8 mouse cellular contexts compared by ENCODE assay signal in the genomic region with DNA sequence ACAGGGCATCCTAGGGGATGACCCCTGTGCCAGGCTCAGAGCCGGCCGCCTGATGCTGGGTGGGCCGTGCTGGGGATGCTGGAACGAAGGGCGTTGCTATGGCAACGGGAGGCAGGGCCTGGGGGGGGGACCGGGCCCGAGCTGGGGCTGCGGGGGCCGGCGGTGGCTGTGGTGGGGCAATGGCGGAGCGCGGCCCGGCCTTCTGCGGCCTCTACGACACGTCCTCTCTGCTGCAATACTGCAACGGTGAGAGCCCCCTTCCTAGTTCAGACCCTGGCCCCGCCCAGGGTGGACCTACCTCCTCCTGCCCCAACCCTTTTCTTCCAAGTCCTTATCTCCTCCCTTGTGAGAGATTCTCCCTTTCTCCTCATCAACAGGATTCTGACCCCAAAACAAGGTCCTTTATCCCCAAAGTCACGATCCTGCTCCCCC. TPM values are rescaled to one million over a fixed set of nuclear protein-coding genes. Genes with fewer than 3 reads are reported as not detected.
A peak's percentile ranks its signal among the peaks of the same experiment; 100 is the strongest.
DNase-seq lines count a peak whose midpoint lies in the region; ATAC-seq and TF ChIP-seq lines count a peak whose summit lies in the region.

No protein-coding gene starts in this region.

- no peak for TF ChIP-seq EP300 in stomach, postnatal 0 days (optimal IDR thresholded peaks at IDR 0.05)

- H3K36me3 ChIP-seq in heart, embryonic 10.5 days: no peaks in the 10 kb centered on the region
- H3K36me3 ChIP-seq in stomach, embryonic 14.5 days (ENCODE audit: control insufficient read depth, insufficient read depth, low read length): no peaks in the 10 kb centered on the region
- H3K36me3 ChIP-seq in stomach, postnatal 0 days (ENCODE audit: control insufficient read depth, insufficient read depth, low read length): no peaks in the 10 kb centered on the region
- H3K36me3 ChIP-seq in limb, embryonic 10.5 days: no peaks in the 10 kb centered on the region

- no peak overlapping the region for H3K9ac ChIP-seq in stomach, embryonic 14.5 days (replicated peaks; ENCODE audit: low read depth, low read length)
- no peak overlapping the region for H3K9ac ChIP-seq in stomach, postnatal 0 days (ENCODE audit: low read length)

- peak overlapping the region; percentile 50 for H3K4me3 ChIP-seq in heart, embryonic 10.5 days
- H3K4me3 ChIP-seq in stomach, embryonic 14.5 days (ENCODE audit: low read depth, low read length): peak overlapping the region; percentile 16
- no peak overlapping the region for H3K4me3 ChIP-seq in stomach, postnatal 0 days (ENCODE audit: low read depth, low read length)
- H3K4me3 ChIP-seq in limb, embryonic 10.5 days: peak overlapping the region; percentile 47
- peak overlapping the region; percentile 84 for H3K4me3 ChIP-seq in olfactory bulb, adult 2 months (ENCODE audit: insufficient read depth, low read depth, low read length)

- 5% methylated on average over 21 of the region's 21 CpGs for WGBS in heart, embryonic 10.5 days
- WGBS in stomach, embryonic 14.5 days: 6% methylated on average over 19 of the region's 21 CpGs
- WGBS in stomach, postnatal 0 days: 11% methylated on average over 18 of the region's 21 CpGs
- 4% methylated on average over 21 of the region's 21 CpGs for WGBS in limb, embryonic 10.5 days
- WGBS in olfactory bulb, adult 2 months: 5% methylated on average over 21 of the region's 21 CpGs

- ATAC-seq in stomach, embryonic 14.5 days (ENCODE audit: insufficient number of reproducible peaks, insufficient read depth, low FRiP score, low read depth): no peak
- ATAC-seq in stomach, postnatal 0 days (ENCODE audit: low FRiP score, low TSS enrichment): no peak

- no peaks in the 10 kb centered on the region for H3K9me3 ChIP-seq in heart, embryonic 10.5 days
- 0 out of 2 replicates have a peak, but pooled peaks cover 4% of the 10 kb centered on the region for H3K9me3 ChIP-seq in stomach, embryonic 14.5 days (ENCODE audit: control insufficient read depth, low read depth, low read length)
- no peaks in the 10 kb centered on the region for H3K9me3 ChIP-seq in stomach, postnatal 0 days (ENCODE audit: control insufficient read depth, low read length)
- no peaks in the 10 kb centered on the region for H3K9me3 ChIP-seq in limb, embryonic 10.5 days (replicated peaks)

- H3K27me3 ChIP-seq in heart, embryonic 10.5 days (ENCODE audit: insufficient read depth, poor library complexity, severe bottlenecking): peaks cover 59% of the 10 kb centered on the region
- H3K27me3 ChIP-seq in stomach, embryonic 14.5 days (ENCODE audit: control insufficient read depth, insufficient read depth, low read length): peaks cover 37% of the 10 kb centered on the region
- peaks cover 20% of the 10 kb centered on the region for H3K27me3 ChIP-seq in stomach, postnatal 0 days (ENCODE audit: control insufficient read depth, insufficient read depth, low read length)
- peaks cover 66% of the 10 kb centered on the region for H3K27me3 ChIP-seq in limb, embryonic 10.5 days (ENCODE audit: low read depth, poor library complexity, severe bottlenecking)

- H3K4me2 ChIP-seq in stomach, embryonic 14.5 days (replicated peaks; ENCODE audit: low read depth, low read length): peak overlapping the region; percentile 23
- H3K4me2 ChIP-seq in stomach, postnatal 0 days (replicated peaks; ENCODE audit: low read depth): no peak overlapping the region

- TF ChIP-seq CTCF in stomach, postnatal 0 days (IDR thresholded peaks at IDR 0.05; ENCODE audit: low read depth): no peak
- no peak for TF ChIP-seq CTCF in olfactory bulb, adult 2 months (IDR thresholded peaks at IDR 0.05; ENCODE audit: insufficient read depth, low read depth, low read length)

- DNase-seq in heart, embryonic 10.5 days (ENCODE audit: low spot score): no peak
- DNase-seq in heart, adult 18-20 months: no peak
- no peak for DNase-seq in stomach, postnatal 0 days (ENCODE audit: low spot score)
- DNase-seq in limb, embryonic 10.5 days (ENCODE audit: low spot score): no peak
- no peak for DNase-seq in gastrocnemius, postnatal 10 days
- DNase-seq in gastrocnemius, postnatal 14 days: no peak

- 0 out of 2 replicates have a peak overlapping the region, but pooled peaks have one; percentile 10 for H3K27ac ChIP-seq in heart, embryonic 10.5 days
- no peak overlapping the region for H3K27ac ChIP-seq in stomach, embryonic 14.5 days (ENCODE audit: low read length)
- H3K27ac ChIP-seq in stomach, postnatal 0 days (replicated peaks): no peak overlapping the region
- no peak overlapping the region for H3K27ac ChIP-seq in limb, embryonic 10.5 days
- H3K27ac ChIP-seq in olfactory bulb, adult 2 months (ENCODE audit: insufficient read depth, low read depth, low read length): peak overlapping the region; percentile 97

- intact Hi-C loops in gastrocnemius, postnatal 14 days (cut with DNase I; ENCODE audit: low total_unique reads): loop anchor here (5.0 kb wide), 1 partner anchor 36 kb away; a partner anchor contains a TSS

- no peak; the same call in none of the 2 replicates for TF ChIP-seq POLR2A in olfactory bulb, adult 2 months (IDR thresholded peaks at IDR 0.05; ENCODE audit: insufficient read depth, low read depth, low read length)

- peaks cover 61% of the 10 kb centered on the region for H3K4me1 ChIP-seq in heart, embryonic 10.5 days
- peaks cover 14% of the 10 kb centered on the region; the same call in 1 of the 2 replicates for H3K4me1 ChIP-seq in stomach, embryonic 14.5 days (ENCODE audit: control insufficient read depth, insufficient read depth, low read length)
- no peaks in the 10 kb centered on the region for H3K4me1 ChIP-seq in stomach, postnatal 0 days (replicated peaks; ENCODE audit: control insufficient read depth, insufficient read depth)
- peaks cover 43% of the 10 kb centered on the region for H3K4me1 ChIP-seq in limb, embryonic 10.5 days
- peaks cover 26% of the 10 kb centered on the region for H3K4me1 ChIP-seq in olfactory bulb, adult 2 months (ENCODE audit: control insufficient read depth, insufficient read depth, low read length)

RNA-seq across cellular contexts. Expression of a gene that starts 0.3 kb away (rescaled TPM):
- polyA plus RNA-seq in heart, embryonic 10.5 days (2016; fragmentation: Nextera tagmentation; extraction: Ambion mirVana): 12.2 and 14.2 TPM in 2 replicates
- 10 to 100 TPM; 36.7 to 38.7 TPM for total RNA-seq in heart, adult 18-20 months (2021)
- polyA plus RNA-seq in stomach, embryonic 14.5 days (2014; fragmentation: Nextera tagmentation; extraction: Ambion mirVana): 4.1 and 4.8 TPM in 2 replicates
- 8.4 and 8.8 TPM in 2 replicates for polyA plus RNA-seq in stomach, postnatal 0 days (2015; fragmentation: Nextera tagmentation; extraction: Ambion mirVana)
- polyA plus RNA-seq in limb, embryonic 10.5 days (2016; fragmentation: Nextera tagmentation; extraction: Ambion mirVana): 3.2 and 6.4 TPM in 2 replicates
- polyA plus RNA-seq in olfactory bulb, adult 2 months (2012; ENCODE audit: insufficient read depth, insufficient read length, low replicate concordance, missing spikeins): not detected in 2 replicates
- total RNA-seq in gastrocnemius, postnatal 10 days (2021): 10 to 100 TPM; 14.9 to 17.6 TPM
- total RNA-seq in gastrocnemius, postnatal 14 days (2021): 10 to 100 TPM; 12.1 to 14.2 TPM

RNA-seq across cellular contexts. Expression of a gene that starts 10.6 kb away (rescaled TPM):
- polyA plus RNA-seq in heart, embryonic 10.5 days (2016; fragmentation: Nextera tagmentation; extraction: Ambion mirVana): 9.7 and 12.8 TPM in 2 replicates
- total RNA-seq in heart, adult 18-20 months (2021): under 1 TPM in 1 of 2 experiments, not detected in 1; 0.13 TPM
- polyA plus RNA-seq in stomach, embryonic 14.5 days (2014; fragmentation: Nextera tagmentation; extraction: Ambion mirVana): 1.1 and 1.9 TPM in 2 replicates
- polyA plus RNA-seq in stomach, postnatal 0 days (2015; fragmentation: Nextera tagmentation; extraction: Ambion mirVana): 0.22 and 0.27 TPM in 2 replicates
- 0.06 and 0.09 TPM in 2 replicates for polyA plus RNA-seq in limb, embryonic 10.5 days (2016; fragmentation: Nextera tagmentation; extraction: Ambion mirVana)
- not detected in 2 replicates for polyA plus RNA-seq in olfactory bulb, adult 2 months (2012; ENCODE audit: insufficient read depth, insufficient read length, low replicate concordance, missing spikeins)
- under 1 TPM in 1 of 2 experiments, not detected in 1; 0.14 TPM for total RNA-seq in gastrocnemius, postnatal 10 days (2021)
- under 1 TPM in 1 of 2 experiments, not detected in 1; 0.09 TPM for total RNA-seq in gastrocnemius, postnatal 14 days (2021)

RNA-seq across cellular contexts. Expression of a gene that starts 27.0 kb away (rescaled TPM):
- 132 and 142 TPM in 2 replicates for polyA plus RNA-seq in heart, embryonic 10.5 days (2016; fragmentation: Nextera tagmentation; extraction: Ambion mirVana)
- total RNA-seq in heart, adult 18-20 months (2021): 10 to 100 TPM; 60.8 to 61.3 TPM
- 143 and 161 TPM in 2 replicates for polyA plus RNA-seq in stomach, embryonic 14.5 days (2014; fragmentation: Nextera tagmentation; extraction: Ambion mirVana)
- 96.9 and 103 TPM in 2 replicates for polyA plus RNA-seq in stomach, postnatal 0 days (2015; fragmentation: Nextera tagmentation; extraction: Ambion mirVana)
- polyA plus RNA-seq in limb, embryonic 10.5 days (2016; fragmentation: Nextera tagmentation; extraction: Ambion mirVana): 176 and 199 TPM in 2 replicates
- not detected in 2 replicates for polyA plus RNA-seq in olfactory bulb, adult 2 months (2012; ENCODE audit: insufficient read depth, insufficient read length, low replicate concordance, missing spikeins)
- total RNA-seq in gastrocnemius, postnatal 10 days (2021): 10 to 100 TPM; 72.9 to 77.4 TPM
- total RNA-seq in gastrocnemius, postnatal 14 days (2021): 10 to 100 TPM; 62.3 to 66.5 TPM

RNA-seq across cellular contexts. Expression of a gene that starts 27.4 kb away (rescaled TPM):
- polyA plus RNA-seq in heart, embryonic 10.5 days (2016; fragmentation: Nextera tagmentation; extraction: Ambion mirVana): 10.8 and 12.1 TPM in 2 replicates
- total RNA-seq in heart, adult 18-20 months (2021): 1 to 10 TPM; 4.0 to 4.2 TPM
- polyA plus RNA-seq in stomach, embryonic 14.5 days (2014; fragmentation: Nextera tagmentation; extraction: Ambion mirVana): 10.9 and 11.3 TPM in 2 replicates
- polyA plus RNA-seq in stomach, postnatal 0 days (2015; fragmentation: Nextera tagmentation; extraction: Ambion mirVana): 11.3 and 11.8 TPM in 2 replicates
- polyA plus RNA-seq in limb, embryonic 10.5 days (2016; fragmentation: Nextera tagmentation; extraction: Ambion mirVana): 12.5 and 14.4 TPM in 2 replicates
- not detected in 2 replicates for polyA plus RNA-seq in olfactory bulb, adult 2 months (2012; ENCODE audit: insufficient read depth, insufficient read length, low replicate concordance, missing spikeins)
- 1 to 10 TPM; 5.0 to 5.5 TPM for total RNA-seq in gastrocnemius, postnatal 10 days (2021)
- total RNA-seq in gastrocnemius, postnatal 14 days (2021): 1 to 10 TPM; 3.1 to 4.2 TPM

RNA-seq across cellular contexts. Expression of a gene that starts 35.8 kb away (rescaled TPM):
- polyA plus RNA-seq in heart, embryonic 10.5 days (2016; fragmentation: Nextera tagmentation; extraction: Ambion mirVana): 1.0 and 1.8 TPM in 2 replicates
- total RNA-seq in heart, adult 18-20 months (2021): 1 to 10 TPM; 5.5 to 7.1 TPM
- 1.4 and 2.0 TPM in 2 replicates for polyA plus RNA-seq in stomach, embryonic 14.5 days (2014; fragmentation: Nextera tagmentation; extraction: Ambion mirVana)
- 0.85 and 1.3 TPM in 2 replicates for polyA plus RNA-seq in stomach, postnatal 0 days (2015; fragmentation: Nextera tagmentation; extraction: Ambion mirVana)
- 6.5 and 8.5 TPM in 2 replicates for polyA plus RNA-seq in limb, embryonic 10.5 days (2016; fragmentation: Nextera tagmentation; extraction: Ambion mirVana)
- polyA plus RNA-seq in olfactory bulb, adult 2 months (2012; ENCODE audit: insufficient read depth, insufficient read length, low replicate concordance, missing spikeins): not detected in 2 replicates
- total RNA-seq in gastrocnemius, postnatal 10 days (2021): 1 to 10 TPM; 2.3 to 3.4 TPM
- 1 to 10 TPM; 2.9 to 4.3 TPM for total RNA-seq in gastrocnemius, postnatal 14 days (2021)

Comparison
In these comparisons a context has a peak if more than half of its experiments do, and no peak if none do; other contexts are left out.
1. H3K27ac ChIP-seq: peak in heart, embryonic 10.5 days (single experiment) and olfactory bulb, adult 2 months (single experiment); none in stomach, embryonic 14.5 days (single experiment), stomach, postnatal 0 days (single experiment) and limb, embryonic 10.5 days (single experiment).
2. RNA of a gene that starts 27.0 kb away (polyA plus RNA-seq): 176 to 199 TPM in limb, embryonic 10.5 days, 143 to 161 TPM in stomach, embryonic 14.5 days, 132 to 142 TPM in heart, embryonic 10.5 days and 96.9 to 103 TPM in stomach, postnatal 0 days; not detected in olfactory bulb, adult 2 months; every median in the first group is over 10 times any median in the second.